Mouse (Mus musculus) small intestine, adult 2 months (tissue): ENCODE results near the gene Cdh6.

ENCODE experiments used
- CTCF ChIP-seq: fragments of 200-500 bp; IDR thresholded peaks from 2 replicates; pipeline ENCODE4 v1.5.1; 2012; ENCODE audit warnings: low read depth, mild to moderate bottlenecking, control low read depth, inconsistent platforms, low read length, moderate library complexity, mixed read lengths; ENCODE audit not compliant: insufficient replicate concordance, insufficient read length; ENCODE audit errors: extremely low read depth
- POLR2A ChIP-seq: fragments of 200-500 bp; IDR thresholded peaks from 2 replicates; pipeline ENCODE4 v1.6.1; 2012; ENCODE audit warnings: low read depth, mild to moderate bottlenecking, control low read depth, inconsistent platforms, low read length, moderate library complexity

- TF ChIP-seq CTCF (no peak; the same call in 1 of the 2 replicates), POLR2A (no peak)
These were observed 40.1 kb downstream of the Cdh6 start for GRCm38 (mm10) chr15:13133370-13133769.
